Mouse (Mus musculus): ENCODE results near the gene Cul9. TPM values are rescaled to one million over a fixed set of nuclear protein-coding genes. Genes with fewer than 3 reads are reported as not detected.

The Cul9 gene
- total and polyA plus RNA-seq, 3 experiments, result 20.0 to 42.3 (median 23.1) TPM

DNA sequence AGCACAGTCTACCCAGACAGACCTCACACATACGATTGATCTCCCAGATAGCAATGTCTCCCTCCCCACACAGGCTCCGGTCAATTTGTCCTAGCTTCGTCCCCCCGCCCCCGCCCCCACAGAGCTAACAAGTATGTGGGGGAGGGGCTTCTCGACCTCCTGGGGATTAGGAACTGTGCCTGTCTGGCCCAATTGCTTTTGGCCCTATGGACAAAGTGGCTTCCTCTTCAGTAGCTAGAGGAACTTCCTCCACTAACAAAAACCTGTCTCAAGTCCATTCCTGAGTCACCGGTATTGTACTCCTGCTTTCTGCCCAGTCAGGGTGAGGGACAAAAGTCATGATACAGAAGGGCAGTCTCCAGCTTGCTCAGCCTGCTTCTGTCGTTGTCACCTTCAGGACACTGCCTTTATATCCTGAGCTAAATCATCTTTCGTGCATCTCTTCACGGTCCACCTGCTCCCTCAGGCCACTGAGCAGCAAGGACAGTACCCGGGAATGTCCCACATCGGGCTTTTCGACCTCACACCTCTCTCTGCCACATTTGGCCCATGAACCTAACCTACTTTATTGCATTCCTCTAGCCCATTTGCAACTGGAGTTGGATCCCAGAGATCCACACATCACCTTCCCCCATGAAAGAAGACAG lies 92.8 kb downstream of the Cul9 start:
- DNase-seq, result no peak

DNA sequence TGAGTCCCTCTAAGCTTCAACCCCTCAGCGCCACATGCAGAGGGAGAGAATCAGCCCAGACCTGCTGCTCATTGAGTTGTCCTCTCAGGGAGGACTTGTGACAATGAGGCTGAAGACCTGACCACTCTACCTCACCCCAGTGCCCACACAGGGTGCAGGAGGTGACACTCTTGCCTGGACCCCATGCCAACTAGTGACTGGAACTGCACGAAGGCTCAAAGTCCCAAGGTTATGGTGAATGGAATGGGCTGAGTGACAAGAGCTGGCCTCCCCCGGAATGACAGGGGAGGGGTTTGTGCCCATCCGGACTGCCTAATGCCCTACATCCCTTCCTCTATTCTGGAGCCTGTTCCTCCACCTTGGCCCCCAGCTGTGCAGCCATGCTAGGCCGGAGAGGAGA lies 93.5 kb downstream of the Cul9 start:
- no peak for DNase-seq

Small RNA genes lying within 50 kb of the gene (microRNA-seq; reads per million reads assigned to microRNA genes)
- 0.22 to 1.7 reads per million in 2 experiments for gene Mir6976

Other genes with a start within 250 kb of the Cul9 start
- gene Dlk2, start 249.0 kb downstream of the Cul9 start, total RNA-seq (2021), result under 1 TPM in 1 of 2 experiments, not detected in 1; 0.29 TPM
- 0.22 and 0.62 TPM in 2 replicates for gene Dlk2, start 249.0 kb downstream of the Cul9 start, polyA plus RNA-seq (2012; rRNA removed)
- gene Abcc10, start 218.0 kb downstream of the Cul9 start, total RNA-seq (2021), result 1 to 10 TPM; 7.3 to 7.4 TPM
- 35.4 and 36.4 TPM in 2 replicates for gene Abcc10, start 218.0 kb downstream of the Cul9 start, polyA plus RNA-seq (2012; rRNA removed)
- 10 to 100 TPM; 22.0 to 28.5 TPM for gene Zfp318, start 162.7 kb downstream of the Cul9 start, total RNA-seq (2021)
- 9.3 TPM in 2 replicates for gene Zfp318, start 162.7 kb downstream of the Cul9 start, polyA plus RNA-seq (2012; rRNA removed)
- under 1 TPM; 0.38 to 0.69 TPM for gene Crip3, start 117.5 kb downstream of the Cul9 start, total RNA-seq (2021)
- gene Crip3, start 117.5 kb downstream of the Cul9 start, polyA plus RNA-seq (2012; rRNA removed), result 0.82 and 1.4 TPM in 2 replicates
- under 1 TPM in 1 of 2 experiments, not detected in 1; 0.37 TPM for gene Slc22a7, start 107.9 kb downstream of the Cul9 start, total RNA-seq (2021)
- gene Slc22a7, start 107.9 kb downstream of the Cul9 start, polyA plus RNA-seq (2012; rRNA removed), result 0.06 TPM in 1 of 2 replicates, not detected in the other
- under 1 TPM; 0.52 to 0.69 TPM for gene Ttbk1, start 58.7 kb downstream of the Cul9 start, total RNA-seq (2021)
- gene Ttbk1, start 58.7 kb downstream of the Cul9 start, polyA plus RNA-seq (2012; rRNA removed), result 0.53 and 0.70 TPM in 2 replicates
- 1 to 10 TPM; 3.7 to 6.1 TPM for gene Dnph1, start 49.7 kb downstream of the Cul9 start, total RNA-seq (2021)
- gene Dnph1, start 49.7 kb downstream of the Cul9 start, polyA plus RNA-seq (2012; rRNA removed), result 3.6 and 3.7 TPM in 2 replicates
- 10 to 100 TPM; 35.6 to 45.2 TPM for gene Srf, start 9.8 kb upstream of the Cul9 start, total RNA-seq (2021)
- 178 and 199 TPM in 2 replicates for gene Srf, start 9.8 kb upstream of the Cul9 start, polyA plus RNA-seq (2012; rRNA removed)
- 1 to 10 TPM; 4.6 to 8.0 TPM for gene Ptk7, start 83.1 kb upstream of the Cul9 start, total RNA-seq (2021)
- gene Ptk7, start 83.1 kb upstream of the Cul9 start, polyA plus RNA-seq (2012; rRNA removed), result 8.6 and 9.2 TPM in 2 replicates
- gene Klc4, start 99.6 kb upstream of the Cul9 start, total RNA-seq (2021), result 10 to 100 TPM; 40.9 to 43.1 TPM
- gene Klc4, start 99.6 kb upstream of the Cul9 start, polyA plus RNA-seq (2012; rRNA removed), result 25.7 and 29.7 TPM in 2 replicates
- 100 to 1,000 TPM in 1 of 2 experiments, 10 to 100 TPM in 1; 82.9 to 113 TPM for gene Mrpl2, start 99.8 kb upstream of the Cul9 start, total RNA-seq (2021)
- 343 and 456 TPM in 2 replicates for gene Mrpl2, start 99.8 kb upstream of the Cul9 start, polyA plus RNA-seq (2012; rRNA removed)
- 10 to 100 TPM; 28.6 to 36.3 TPM for gene Cul7, start 103.9 kb upstream of the Cul9 start, total RNA-seq (2021)
- 52.6 and 53.3 TPM in 2 replicates for gene Cul7, start 103.9 kb upstream of the Cul9 start, polyA plus RNA-seq (2012; rRNA removed)
- gene Rrp36, start 128.0 kb upstream of the Cul9 start, total RNA-seq (2021), result 10 to 100 TPM; 24.2 to 28.5 TPM
- 21.7 and 23.8 TPM in 2 replicates for gene Rrp36, start 128.0 kb upstream of the Cul9 start, polyA plus RNA-seq (2012; rRNA removed)
- gene Mea1, start 132.4 kb upstream of the Cul9 start, total RNA-seq (2021), result 100 to 1,000 TPM; 106 to 114 TPM
- gene Mea1, start 132.4 kb upstream of the Cul9 start, polyA plus RNA-seq (2012; rRNA removed), result 44.9 and 50.8 TPM in 2 replicates
- gene Klhdc3, start 134.5 kb upstream of the Cul9 start, total RNA-seq (2021), result 10 to 100 TPM; 57.5 to 64.0 TPM
- 78.2 and 100 TPM in 2 replicates for gene Klhdc3, start 134.5 kb upstream of the Cul9 start, polyA plus RNA-seq (2012; rRNA removed)
- gene Ppp2r5d, start 158.7 kb upstream of the Cul9 start, total RNA-seq (2021), result 10 to 100 TPM; 42.6 to 50.3 TPM
- 44.2 and 46.1 TPM in 2 replicates for gene Ppp2r5d, start 158.7 kb upstream of the Cul9 start, polyA plus RNA-seq (2012; rRNA removed)
- 10 to 100 TPM; 49.5 to 69.2 TPM for gene Pex6, start 165.1 kb upstream of the Cul9 start, total RNA-seq (2021)
- 167 and 190 TPM in 2 replicates for gene Pex6, start 165.1 kb upstream of the Cul9 start, polyA plus RNA-seq (2012; rRNA removed)
- gene Gnmt, start 182.8 kb upstream of the Cul9 start, total RNA-seq (2021), result 1 to 10 TPM; 1.2 to 6.5 TPM
- 1.0 and 4.0 TPM in 2 replicates for gene Gnmt, start 182.8 kb upstream of the Cul9 start, polyA plus RNA-seq (2012; rRNA removed)
- gene Cnpy3, start 205.8 kb upstream of the Cul9 start, total RNA-seq (2021), result 10 to 100 TPM; 53.7 to 59.5 TPM
- 53.9 and 56.7 TPM in 2 replicates for gene Cnpy3, start 205.8 kb upstream of the Cul9 start, polyA plus RNA-seq (2012; rRNA removed)
- not detected for gene Ptcra, start 217.3 kb upstream of the Cul9 start, total RNA-seq (2021)
- 0.27 TPM in 1 of 2 replicates, not detected in the other for gene Ptcra, start 217.3 kb upstream of the Cul9 start, polyA plus RNA-seq (2012; rRNA removed)
- 10 to 100 TPM; 73.1 to 74.1 TPM for gene 2310039H08Rik, start 226.2 kb upstream of the Cul9 start, total RNA-seq (2021)
- gene 2310039H08Rik, start 226.2 kb upstream of the Cul9 start, polyA plus RNA-seq (2012; rRNA removed), result 296 and 305 TPM in 2 replicates
- gene Rpl7l1, start 236.3 kb upstream of the Cul9 start, total RNA-seq (2021), result 10 to 100 TPM; 74.6 to 85.9 TPM
- gene Rpl7l1, start 236.3 kb upstream of the Cul9 start, polyA plus RNA-seq (2012; rRNA removed), result 6.5 and 8.0 TPM in 2 replicates